Mouse (Mus musculus): ENCODE measurements around the gene Cdr2l. TPM values are rescaled to one million over a fixed set of nuclear protein-coding genes. Genes with fewer than 3 reads are reported as not detected.
"Not testable (repeated sequence)": the region's sequence is repeated elsewhere in the genome, so short reads cannot be mapped to it uniquely, and the experiment has no call there.

Gene Cdr2l
- polyA plus RNA-seq, 1 experiment from 2014 or later: 29.7 TPM

DNA sequence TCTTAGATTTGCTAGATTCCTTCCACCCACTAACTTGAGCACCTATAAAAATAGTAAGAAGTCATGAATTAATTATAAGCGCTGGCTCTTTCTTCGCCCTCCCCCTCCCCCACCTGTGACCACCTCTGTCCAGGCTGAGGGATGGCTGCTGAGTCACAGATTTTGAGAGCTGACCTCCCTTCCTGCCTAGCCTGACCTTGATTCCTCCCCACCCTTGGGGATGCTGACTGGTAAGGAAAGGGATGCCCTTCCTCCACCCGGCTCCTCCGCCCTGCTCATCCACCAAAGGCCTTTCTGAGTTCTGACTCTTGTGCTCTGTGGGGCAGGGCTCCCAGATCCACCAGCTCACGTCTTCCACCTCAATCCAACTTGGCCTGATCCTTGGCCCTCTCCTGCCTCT, 2.9 kb downstream of the Cdr2l start:
- no peaks in the 10 kb centered on the region for H3K9me3 ChIP-seq (ENCODE audit: control insufficient read depth, low read length)
- H3K27me3 ChIP-seq (ENCODE audit: control insufficient read depth, insufficient read depth, low read length): no peaks in the 10 kb centered on the region
- 0 out of 2 replicates have a peak overlapping the region, but pooled peaks have one; percentile 11 for H3K4me2 ChIP-seq (ENCODE audit: low read depth, low read length, severe bottlenecking)
- H3K27ac ChIP-seq (ENCODE audit: low read depth, low read length): no peak overlapping the region
- DNase-seq (ENCODE audit: low spot score) (no peak), ATAC-seq (replicated peaks; ENCODE audit: low FRiP score) (no peak)
- 76% methylated on average over 5 of the region's 5 CpGs for WGBS
- peaks cover 21% of the 10 kb centered on the region for H3K4me1 ChIP-seq (replicated peaks; ENCODE audit: control insufficient read depth, insufficient read depth, low read length)
- no peak overlapping the region for H3K4me3 ChIP-seq (ENCODE audit: low read depth, low read length)
- H3K36me3 ChIP-seq (ENCODE audit: control insufficient read depth, insufficient read depth, low read length): no peaks in the 10 kb centered on the region; the same call in 1 of the 2 replicates
- peak overlapping the region; percentile 23 for H3K9ac ChIP-seq (ENCODE audit: low read length)

GRCm38 (mm10) chr11:115386859-115387258, 5.1 kb downstream of the Cdr2l start:
- H3K4me2 ChIP-seq (ENCODE audit: low read depth, low read length, severe bottlenecking); ATAC-seq (replicated peaks; ENCODE audit: low FRiP score); H3K27ac ChIP-seq (ENCODE audit: low read depth, low read length); H3K9ac ChIP-seq (ENCODE audit: low read length); H3K36me3 ChIP-seq (ENCODE audit: control insufficient read depth, insufficient read depth, low read length); H3K4me3 ChIP-seq (ENCODE audit: low read depth, low read length); H3K9me3 ChIP-seq (ENCODE audit: control insufficient read depth, low read length); DNase-seq (ENCODE audit: low spot score); H3K27me3 ChIP-seq (ENCODE audit: control insufficient read depth, insufficient read depth, low read length): not testable (repeated sequence)
- 97% methylated on average over 3 of the region's 3 CpGs for WGBS
- H3K4me1 ChIP-seq (replicated peaks; ENCODE audit: control insufficient read depth, insufficient read depth, low read length): peaks cover 21% of the 10 kb centered on the region

GRCm38 (mm10) chr11:115391358-115391757, 9.6 kb downstream of the Cdr2l start:
- no peak overlapping the region for H3K4me3 ChIP-seq (ENCODE audit: low read depth, low read length)
- DNase-seq (ENCODE audit: low spot score) (no peak), ATAC-seq (replicated peaks; ENCODE audit: low FRiP score) (no peak)
- peaks cover 12% of the 10 kb centered on the region for H3K36me3 ChIP-seq (ENCODE audit: control insufficient read depth, insufficient read depth, low read length)
- H3K9ac ChIP-seq (ENCODE audit: low read length): no peak overlapping the region
- no peaks in the 10 kb centered on the region for H3K4me1 ChIP-seq (replicated peaks; ENCODE audit: control insufficient read depth, insufficient read depth, low read length)
- H3K27ac ChIP-seq (ENCODE audit: low read depth, low read length): no peak overlapping the region
- WGBS: 94% methylated on average over 7 of the region's 7 CpGs
- no peaks in the 10 kb centered on the region for H3K9me3 ChIP-seq (ENCODE audit: control insufficient read depth, low read length)
- H3K4me2 ChIP-seq (ENCODE audit: low read depth, low read length, severe bottlenecking): no peak overlapping the region
- no peaks in the 10 kb centered on the region for H3K27me3 ChIP-seq (ENCODE audit: control insufficient read depth, insufficient read depth, low read length)

GRCm38 (mm10) chr11:115393721-115394325, 12.1 kb downstream of the Cdr2l start:
- no peak for ATAC-seq (replicated peaks; ENCODE audit: low FRiP score)
- Histone ChIP-seq H3K4me2 (ENCODE audit: low read depth, low read length, severe bottlenecking) (no peak overlapping the region), H3K4me1 (replicated peaks; ENCODE audit: control insufficient read depth, insufficient read depth, low read length) (no peaks in the 10 kb centered on the region), H3K9me3 (ENCODE audit: control insufficient read depth, low read length) (no peaks in the 10 kb centered on the region), H3K9ac (ENCODE audit: low read length) (no peak overlapping the region), H3K4me3 (ENCODE audit: low read depth, low read length) (no peak overlapping the region), H3K27ac (ENCODE audit: low read depth, low read length) (no peak overlapping the region), H3K27me3 (ENCODE audit: control insufficient read depth, insufficient read depth, low read length) (no peaks in the 10 kb centered on the region), H3K36me3 (ENCODE audit: control insufficient read depth, insufficient read depth, low read length) (peaks cover 12% of the 10 kb centered on the region)
- WGBS: 79% methylated on average over 34 of the region's 34 CpGs
- no peak for DNase-seq (ENCODE audit: low spot score)

- H3K4me1 ChIP-seq (replicated peaks; ENCODE audit: control insufficient read depth, insufficient read depth, low read length): no peaks in the 10 kb centered on the region; the same call in 1 of the 2 replicates
- no peak overlapping the region for H3K4me3 ChIP-seq (ENCODE audit: low read depth, low read length)
- H3K9ac ChIP-seq (ENCODE audit: low read length): no peak overlapping the region
- DNase-seq (ENCODE audit: low spot score) (no peak), ATAC-seq (replicated peaks; ENCODE audit: low FRiP score) (no peak)
- H3K9me3 ChIP-seq (ENCODE audit: control insufficient read depth, low read length): no peaks in the 10 kb centered on the region
- 86% methylated on average over 7 of the region's 7 CpGs for WGBS
- no peak overlapping the region for H3K4me2 ChIP-seq (ENCODE audit: low read depth, low read length, severe bottlenecking)
- H3K27ac ChIP-seq (ENCODE audit: low read depth, low read length): no peak overlapping the region
- H3K36me3 ChIP-seq (ENCODE audit: control insufficient read depth, insufficient read depth, low read length): peaks cover 4% of the 10 kb centered on the region
- H3K27me3 ChIP-seq (ENCODE audit: control insufficient read depth, insufficient read depth, low read length): no peaks in the 10 kb centered on the region
Measured at GRCm38 (mm10) chr11:115398085-115398484, 16.4 kb downstream of the Cdr2l start.

GRCm38 (mm10) chr11:115400126-115400525, 18.4 kb downstream of the Cdr2l start:
- H3K4me3 ChIP-seq (ENCODE audit: low read depth, low read length): no peak overlapping the region
- no peak overlapping the region for H3K4me2 ChIP-seq (ENCODE audit: low read depth, low read length, severe bottlenecking)
- H3K9ac ChIP-seq (ENCODE audit: low read length): no peak overlapping the region
- ATAC-seq (replicated peaks; ENCODE audit: low FRiP score) (no peak), DNase-seq (ENCODE audit: low spot score) (no peak)
- no peaks in the 10 kb centered on the region for H3K9me3 ChIP-seq (ENCODE audit: control insufficient read depth, low read length)
- 71% methylated on average over 3 of the region's 3 CpGs for WGBS
- no peak overlapping the region for H3K27ac ChIP-seq (ENCODE audit: low read depth, low read length)
- H3K27me3 ChIP-seq (ENCODE audit: control insufficient read depth, insufficient read depth, low read length): no peaks in the 10 kb centered on the region
- no peaks in the 10 kb centered on the region; the same call in 1 of the 2 replicates for H3K36me3 ChIP-seq (ENCODE audit: control insufficient read depth, insufficient read depth, low read length)
- peaks cover 1% of the 10 kb centered on the region; the same call in 1 of the 2 replicates for H3K4me1 ChIP-seq (replicated peaks; ENCODE audit: control insufficient read depth, insufficient read depth, low read length)

DNA sequence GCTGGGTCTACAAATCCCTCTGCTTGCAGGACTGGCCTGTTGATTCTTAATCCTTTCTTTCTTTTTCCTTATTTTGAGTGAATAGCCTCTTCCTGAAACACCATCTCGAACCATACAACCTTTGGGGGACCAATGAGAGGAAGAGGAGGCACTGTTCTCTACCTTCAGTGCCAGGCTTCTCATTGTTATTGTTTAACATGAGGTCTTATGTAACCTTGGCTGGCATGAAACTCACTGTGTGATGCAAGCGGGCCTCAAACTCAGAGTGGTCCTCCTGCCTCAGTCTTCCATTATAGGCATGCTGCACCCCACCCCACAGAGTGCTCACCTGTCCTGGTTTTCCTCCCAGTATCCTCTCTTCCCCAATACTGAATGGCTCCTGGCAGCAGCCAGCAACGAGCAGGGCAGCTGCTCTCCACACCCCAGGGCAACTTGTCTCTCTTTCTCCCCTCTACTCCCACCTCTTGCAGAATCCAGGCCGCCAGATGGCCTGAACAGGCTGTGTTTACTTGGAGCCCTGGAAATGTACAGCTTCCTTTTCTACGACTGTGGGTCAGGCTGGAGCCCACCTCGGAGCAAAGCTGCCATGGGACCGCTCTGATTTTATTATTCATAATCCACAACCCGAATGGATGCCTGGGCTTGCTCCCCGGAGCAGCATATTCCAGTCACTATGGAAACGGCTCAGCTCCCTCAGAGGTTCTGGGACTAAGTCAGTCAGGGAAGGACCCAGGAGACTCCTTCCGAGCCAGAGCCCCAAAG, 19.1 kb downstream of the Cdr2l start:
- WGBS: 58% methylated on average over 11 of the region's 11 CpGs
- Histone ChIP-seq H3K4me1 (replicated peaks; ENCODE audit: control insufficient read depth, insufficient read depth, low read length) (peaks cover 1% of the 10 kb centered on the region; the same call in 1 of the 2 replicates), H3K9me3 (ENCODE audit: control insufficient read depth, low read length) (no peaks in the 10 kb centered on the region), H3K36me3 (ENCODE audit: control insufficient read depth, insufficient read depth, low read length) (no peaks in the 10 kb centered on the region; the same call in 1 of the 2 replicates), H3K4me2 (ENCODE audit: low read depth, low read length, severe bottlenecking) (no peak overlapping the region), H3K27ac (ENCODE audit: low read depth, low read length) (no peak overlapping the region), H3K9ac (ENCODE audit: low read length) (no peak overlapping the region; the same call in 1 of the 2 replicates), H3K27me3 (ENCODE audit: control insufficient read depth, insufficient read depth, low read length) (no peaks in the 10 kb centered on the region), H3K4me3 (ENCODE audit: low read depth, low read length) (no peak overlapping the region)
- ATAC-seq (replicated peaks; ENCODE audit: low FRiP score): no peak
- DNase-seq (ENCODE audit: low spot score): no peak

GRCm38 (mm10) chr11:115403338-115404124, 21.8 kb downstream of the Cdr2l start, which contains the start of gene Mrpl58:
Gene Mrpl58, plus strand, starts transcription at chr11:115403752.
- H3K9ac ChIP-seq (ENCODE audit: low read length): peak within 1 kb of the TSS; percentile 97
- H3K27ac ChIP-seq (ENCODE audit: low read depth, low read length): peak within 1 kb of the TSS; percentile 87
- peaks cover 7% of the 10 kb centered on the region; the same call in 1 of the 2 replicates for H3K4me1 ChIP-seq (replicated peaks; ENCODE audit: control insufficient read depth, insufficient read depth, low read length)
- peak within 1 kb of the TSS; percentile 50 for H3K4me2 ChIP-seq (ENCODE audit: low read depth, low read length, severe bottlenecking)
- DNase-seq (ENCODE audit: low spot score) (peak; percentile 90), ATAC-seq (replicated peaks; ENCODE audit: low FRiP score) (peak; percentile 89)
- WGBS: 3% methylated on average over 50 of the region's 50 CpGs
- no peaks in the 10 kb centered on the region for H3K27me3 ChIP-seq (ENCODE audit: control insufficient read depth, insufficient read depth, low read length)
- no peaks in the 10 kb centered on the region; the same call in 1 of the 2 replicates for H3K36me3 ChIP-seq (ENCODE audit: control insufficient read depth, insufficient read depth, low read length)
- H3K4me3 ChIP-seq (ENCODE audit: low read depth, low read length): peak within 1 kb of the TSS; percentile 84
- H3K9me3 ChIP-seq (ENCODE audit: control insufficient read depth, low read length): no peaks in the 10 kb centered on the region

Data from forebrain, embryonic 11.5 days (tissue).